In genomic region chr5:137381152-137381551, GRCm38 (mm10) we compare ENCODE assay signal across 9 mouse cellular contexts. TPM values are rescaled to one million over a fixed set of nuclear protein-coding genes. Genes with fewer than 3 reads are reported as not detected.
DNase-seq lines count a peak whose midpoint lies in the region; ATAC-seq and TF ChIP-seq lines count a peak whose summit lies in the region.
"Had no signal": no experiment of that assay in that cellular context is flagged by ENCODE, and none has a peak within 500 bp of the region (broad histone marks: within the 10 kb centered on the region; RNA-seq: fewer than 3 reads in every experiment).

No protein-coding gene starts in this region.

- no peaks in the 10 kb centered on the region for H3K9me3 ChIP-seq in forebrain, embryonic 14.5 days (replicated peaks; ENCODE audit: control insufficient read depth, low read length)
- H3K9me3 ChIP-seq in forebrain, embryonic 12.5 days, result no peaks in the 10 kb centered on the region
- no peaks in the 10 kb centered on the region for H3K9me3 ChIP-seq in embryonic facial prominence, embryonic 11.5 days (replicated peaks; ENCODE audit: control insufficient read depth, low read length)
- H3K9me3 ChIP-seq: limb, embryonic 15.5 days had no signal

- WGBS in forebrain, embryonic 14.5 days, result 58% methylated on average over 4 of the region's 4 CpGs
- WGBS in forebrain, embryonic 12.5 days, result 60% methylated on average over 4 of the region's 4 CpGs
- 31% methylated on average over 3 of the region's 4 CpGs for WGBS in embryonic facial prominence, embryonic 11.5 days

- no peak overlapping the region for H3K27ac ChIP-seq in forebrain, embryonic 14.5 days (ENCODE audit: low read depth, low read length)
- no peak overlapping the region for H3K27ac ChIP-seq in forebrain, embryonic 12.5 days
- H3K27ac ChIP-seq in embryonic facial prominence, embryonic 11.5 days (replicated peaks; ENCODE audit: low read depth, low read length), result no peak overlapping the region
- no peak overlapping the region for H3K27ac ChIP-seq in layer of hippocampus, adult 2 months
- H3K27ac ChIP-seq: limb, embryonic 15.5 days had no signal

- no peaks in the 10 kb centered on the region for H3K36me3 ChIP-seq in forebrain, embryonic 14.5 days (ENCODE audit: control insufficient read depth, insufficient read depth, low read length)
- no peaks in the 10 kb centered on the region for H3K36me3 ChIP-seq in forebrain, embryonic 12.5 days (replicated peaks)
- H3K36me3 ChIP-seq in embryonic facial prominence, embryonic 11.5 days (replicated peaks; ENCODE audit: control insufficient read depth, insufficient read depth, low read depth, low read length), result no peaks in the 10 kb centered on the region
- H3K36me3 ChIP-seq: limb, embryonic 15.5 days had no signal

- no peaks in the 10 kb centered on the region for H3K4me1 ChIP-seq in forebrain, embryonic 14.5 days (ENCODE audit: control insufficient read depth, insufficient read depth, low read length)
- peaks cover 10% of the 10 kb centered on the region for H3K4me1 ChIP-seq in forebrain, embryonic 12.5 days
- H3K4me1 ChIP-seq in embryonic facial prominence, embryonic 11.5 days (ENCODE audit: control insufficient read depth, insufficient read depth, low read length), result no peaks in the 10 kb centered on the region; the same call in 1 of the 2 replicates

- H3K27me3 ChIP-seq in forebrain, embryonic 14.5 days (replicated peaks; ENCODE audit: control insufficient read depth, insufficient read depth, low read length), result no peaks in the 10 kb centered on the region
- no peaks in the 10 kb centered on the region; the same call in 1 of the 2 replicates for H3K27me3 ChIP-seq in forebrain, embryonic 12.5 days
- H3K27me3 ChIP-seq in embryonic facial prominence, embryonic 11.5 days (ENCODE audit: control insufficient read depth, insufficient read depth, low read length), result no peaks in the 10 kb centered on the region
- H3K27me3 ChIP-seq: limb, embryonic 15.5 days had no signal

- DNase-seq in forebrain, embryonic 14.5 days (ENCODE audit: low spot score), result peak; percentile 71
- DNase-seq in 3T3-L1 (ENCODE audit: low read depth, low spot score), result peak; percentile 76
- DNase-seq in adrenal gland, postnatal 14 days, result peak; percentile 72
- peak; percentile 78 for DNase-seq in embryonic facial prominence, embryonic 11.5 days (ENCODE audit: low spot score)
- peak in 1 of 2 experiments; percentile 50 for DNase-seq in layer of hippocampus, adult 2 months (ENCODE audit: low spot score in 2 of 2)
- peak; percentile 80 for DNase-seq in testis, postnatal 10 days (ENCODE audit: low spot score)

- no peak overlapping the region for H3K9ac ChIP-seq in forebrain, embryonic 14.5 days (ENCODE audit: low read length)
- H3K9ac ChIP-seq in forebrain, embryonic 12.5 days, result no peak overlapping the region
- no peak overlapping the region for H3K9ac ChIP-seq in embryonic facial prominence, embryonic 11.5 days (replicated peaks; ENCODE audit: low read length)
- H3K9ac ChIP-seq: limb, embryonic 15.5 days had no signal

- peak; percentile 77 for TF ChIP-seq CTCF in layer of hippocampus, adult 2 months (conservative IDR thresholded peaks at IDR 0.05)

- H3K4me2 ChIP-seq in forebrain, embryonic 14.5 days (ENCODE audit: low read length), result no peak overlapping the region
- H3K4me2 ChIP-seq in forebrain, embryonic 12.5 days, result no peak overlapping the region
- no peak overlapping the region for H3K4me2 ChIP-seq in embryonic facial prominence, embryonic 11.5 days (ENCODE audit: low read depth, low read length)
- H3K4me2 ChIP-seq: limb, embryonic 15.5 days had no signal

- ATAC-seq in forebrain, embryonic 14.5 days, result no peak
- no peak for ATAC-seq in forebrain, embryonic 12.5 days (ENCODE audit: low FRiP score)
- no peak for ATAC-seq in embryonic facial prominence, embryonic 11.5 days (replicated peaks; ENCODE audit: insufficient number of reproducible peaks, low FRiP score, low TSS enrichment, low read depth)
- ATAC-seq in megakaryocyte-erythroid progenitor cell, adult 5-6 weeks (replicated peaks; ENCODE audit: low FRiP score, low TSS enrichment, poor library complexity, severe bottlenecking), result peak; percentile 68; the same call in 1 of the 2 replicates

- no peak overlapping the region for H3K4me3 ChIP-seq in forebrain, embryonic 14.5 days (ENCODE audit: low read depth, low read length)
- no peak overlapping the region for H3K4me3 ChIP-seq in forebrain, embryonic 12.5 days (replicated peaks)
- no peak overlapping the region for H3K4me3 ChIP-seq in embryonic facial prominence, embryonic 11.5 days (ENCODE audit: low read depth, low read length)
- H3K4me3 ChIP-seq in layer of hippocampus, adult 2 months, result no peak overlapping the region
- H3K4me3 ChIP-seq: limb, embryonic 15.5 days had no signal

RNA-seq across cellular contexts. Expression of gene Ephb4, which starts 31.2 kb away (rescaled TPM):
- 6.2 and 8.0 TPM in 2 replicates for polyA plus RNA-seq in forebrain, embryonic 14.5 days (2014; fragmentation: Nextera tagmentation; extraction: Ambion mirVana)
- 26.7 and 27.7 TPM in 2 replicates for polyA plus RNA-seq in forebrain, embryonic 12.5 days (2016; fragmentation: Nextera tagmentation; extraction: Ambion mirVana)
- 65.1 and 69.7 TPM in 2 replicates for total RNA-seq in adrenal gland, postnatal 14 days (2021)
- polyA plus RNA-seq in embryonic facial prominence, embryonic 11.5 days (2014; fragmentation: Nextera tagmentation; extraction: Ambion mirVana), result 46.4 and 52.3 TPM in 2 replicates
- total RNA-seq in layer of hippocampus, adult 2 months (2021), result 1 to 10 TPM; 5.6 to 5.7 TPM
- total RNA-seq in megakaryocyte-erythroid progenitor cell, adult 5-6 weeks (2014; fragmentation: Nextera tagmentation), result 1.4 TPM in 1 of 2 replicates, not detected in the other
- total RNA-seq in megakaryocyte-erythroid progenitor cell, adult 5-6 weeks (2017), result 0.08 TPM in 1 of 2 replicates, not detected in the other

RNA-seq across cellular contexts. Expression of gene Slc12a9, which starts 47.8 kb away (rescaled TPM):
- polyA plus RNA-seq in forebrain, embryonic 14.5 days (2014; fragmentation: Nextera tagmentation; extraction: Ambion mirVana), result 6.2 and 9.9 TPM in 2 replicates
- polyA plus RNA-seq in forebrain, embryonic 12.5 days (2016; fragmentation: Nextera tagmentation; extraction: Ambion mirVana), result 17.3 and 17.4 TPM in 2 replicates
- total RNA-seq in adrenal gland, postnatal 14 days (2021), result 9.4 and 13.0 TPM in 2 replicates
- 3.0 and 4.2 TPM in 2 replicates for polyA plus RNA-seq in embryonic facial prominence, embryonic 11.5 days (2014; fragmentation: Nextera tagmentation; extraction: Ambion mirVana)
- total RNA-seq in layer of hippocampus, adult 2 months (2021), result 10 to 100 TPM; 27.9 to 28.4 TPM
- 2.2 and 3.0 TPM in 2 replicates for total RNA-seq in megakaryocyte-erythroid progenitor cell, adult 5-6 weeks (2014; fragmentation: Nextera tagmentation)
- 1.1 and 3.3 TPM in 2 replicates for total RNA-seq in megakaryocyte-erythroid progenitor cell, adult 5-6 weeks (2017)
